Mouse (Mus musculus) ES-Bruce4 (cell line): ENCODE results near the gene Gm11027.

Source experiments
- CTCF ChIP-seq: IDR thresholded peaks from one replicate; pipeline ENCODE4 v1.8.1; 2011; ENCODE audit warnings: low read depth, low read length
- EP300 ChIP-seq: IDR thresholded peaks from 2 replicates; pipeline ENCODE4 v1.6.1; 2011; ENCODE audit warnings: low read depth, low read length; ENCODE audit not compliant: insufficient read depth

DNA sequence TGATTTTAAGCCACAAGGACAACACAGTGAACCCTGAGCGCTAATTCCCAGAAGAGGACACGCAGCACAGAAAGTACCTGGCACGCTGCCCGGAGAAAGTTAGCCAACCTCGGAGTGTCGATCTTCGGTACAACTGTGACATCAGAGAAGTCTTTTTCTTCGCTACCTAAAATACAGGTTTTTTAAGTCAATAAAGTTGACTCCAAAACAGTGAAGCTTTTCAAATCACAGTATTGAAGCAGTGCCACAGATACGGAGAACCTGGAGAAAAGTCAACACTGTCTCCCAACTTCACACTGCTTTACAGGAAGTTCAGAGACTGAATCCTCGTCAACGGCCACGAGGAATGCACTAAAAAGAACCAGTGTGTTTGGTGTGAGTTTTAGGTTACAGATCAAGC, 43.6 kb upstream of the Gm11027 start:
- no peak for TF ChIP-seq CTCF
- TF ChIP-seq EP300: no peak
